Mouse (Mus musculus) forebrain, postnatal 0 days (tissue): ENCODE results near the gene C130050O18Rik. TPM values are rescaled to one million over a fixed set of nuclear protein-coding genes. Genes with fewer than 3 reads are reported as not detected.
A peak's percentile ranks its signal among the peaks of the same experiment; 100 is the strongest.

Source experiments
- ATAC-seq: fragments of 200-750 bp; cut with Nextera tagmentation; 2 replicates; pipeline ENCODE4 v1.8.0; 2017; ENCODE audit warnings: mild to moderate bottlenecking, moderate library complexity
- DNase-seq: peaks from one replicate; pipeline ENCODE4 v3.0.0-alpha.2; 2015
- H3K27ac ChIP-seq: fragments of 300-500 bp; sonication (generic); 2 replicates; pipeline ENCODE4 v1.5.1; 2014; ENCODE audit warnings: low read depth, mild to moderate bottlenecking, antibody characterized with exemption, low read length, moderate library complexity, mixed read lengths
- H3K27me3 ChIP-seq: fragments of 300-500 bp; sonication (generic); 2 replicates; pipeline ENCODE4 v1.6.1; 2014; ENCODE audit warnings: mild to moderate bottlenecking, low read length, mixed read lengths; ENCODE audit not compliant: insufficient read depth
- H3K36me3 ChIP-seq: fragments of 300-500 bp; sonication (generic); 2 replicates; pipeline ENCODE4 v1.6.1; 2014; ENCODE audit warnings: mild to moderate bottlenecking, moderate library complexity; ENCODE audit not compliant: insufficient read depth
- H3K4me1 ChIP-seq: fragments of 300-500 bp; sonication (generic); 2 replicates; pipeline ENCODE4 v1.6.1; 2014; ENCODE audit warnings: antibody characterized with exemption; ENCODE audit not compliant: insufficient read depth
- H3K4me2 ChIP-seq: fragments of 300-500 bp; sonication (generic); 2 replicates; pipeline ENCODE4 v1.6.1; 2014; ENCODE audit warnings: low read depth, mild to moderate bottlenecking, moderate library complexity
- H3K4me3 ChIP-seq: fragments of 300-500 bp; sonication (generic); 2 replicates; pipeline ENCODE4 v1.5.1; 2014; ENCODE audit warnings: low read depth, low read length, mixed read lengths
- H3K9ac ChIP-seq: fragments of 300-500 bp; sonication (generic); 2 replicates; pipeline ENCODE4 v1.6.1; 2014; ENCODE audit warnings: mild to moderate bottlenecking
- H3K9me3 ChIP-seq: fragments of 300-500 bp; sonication (generic); 2 replicates; pipeline ENCODE4 v1.6.1; 2016; ENCODE audit warnings: low read length
- CTCF ChIP-seq: sonication (generic); IDR thresholded peaks from 2 replicates; pipeline ENCODE4 v1.5.1; 2016; ENCODE audit warnings: antibody characterized with exemption, control low read depth, low read depth
- WGBS: fragments of 180-500 bp; shearing (Covaris S2); extraction: QIAGEN DNeasy Blood & Tissue Kit; methylation state at CpG from one replicate; pipeline ENCODE4 v1.1.7; 2014; 5-methylcytosine and 5-hydroxymethylcytosine counted together
- polyA plus RNA-seq: library from polyadenylated mRNA; unstranded; fragments of >200 nt; fragmentation: Nextera tagmentation; extraction: Ambion mirVana; gene quantifications from 2 replicates; pipeline ENCODE4 v1.2.1, GENCODE M21; 2015
- total RNA-seq: library from RNA; depleted of rRNA; stranded (reverse); fragments of >200 nt; gene quantifications from 2 replicates; pipeline ENCODE4 v1.2.3, GENCODE M21; 2014

The C130050O18Rik gene
- total and polyA plus RNA-seq, 2 experiments from 2014 or later = 0.13 TPM; not detected in 1

DNA sequence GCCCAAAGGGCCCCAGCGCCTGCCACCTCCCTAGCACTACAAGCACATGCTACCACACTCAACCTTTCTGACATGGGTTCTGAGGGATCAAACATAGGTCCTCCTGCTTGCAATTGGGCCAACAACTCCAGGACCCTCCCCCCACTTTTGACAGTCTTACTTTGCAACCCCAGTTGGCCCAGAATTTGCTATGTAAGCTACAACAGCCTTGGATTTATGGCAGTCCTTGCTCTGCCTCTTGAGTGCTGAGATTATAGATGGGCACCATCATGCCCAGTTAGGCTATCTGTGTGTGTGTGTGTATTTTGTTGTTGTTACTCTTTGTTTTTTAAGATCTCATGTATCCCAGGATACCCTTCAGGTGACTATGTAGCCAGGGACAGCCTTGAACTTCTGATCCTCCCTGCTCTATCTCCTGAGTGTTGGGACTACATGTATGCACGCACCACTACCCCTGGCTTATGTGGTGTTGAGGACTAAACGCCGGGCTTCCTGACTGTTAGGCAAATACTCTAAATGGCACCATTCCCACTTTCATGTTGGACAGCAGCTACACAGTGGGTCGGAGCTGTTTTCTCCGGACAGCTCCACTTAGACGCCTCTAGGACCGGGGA, 25.2 kb upstream of the C130050O18Rik start:
- 17% methylated on average over 8 of the region's 8 CpGs for WGBS
- Histone ChIP-seq H3K9ac (peak overlapping the region; percentile 64), H3K27ac (peak overlapping the region; percentile 36; the same call in 1 of the 2 replicates), H3K4me1 (no peaks in the 10 kb centered on the region; the same call in 1 of the 2 replicates), H3K4me2 (peak overlapping the region; percentile 98), H3K27me3 (no peaks in the 10 kb centered on the region), H3K4me3 (peak overlapping the region; percentile 54), H3K9me3 (no peaks in the 10 kb centered on the region), H3K36me3 (no peaks in the 10 kb centered on the region)
- DNase-seq (no peak), ATAC-seq (no peak)
- no peak for TF ChIP-seq CTCF

DNA sequence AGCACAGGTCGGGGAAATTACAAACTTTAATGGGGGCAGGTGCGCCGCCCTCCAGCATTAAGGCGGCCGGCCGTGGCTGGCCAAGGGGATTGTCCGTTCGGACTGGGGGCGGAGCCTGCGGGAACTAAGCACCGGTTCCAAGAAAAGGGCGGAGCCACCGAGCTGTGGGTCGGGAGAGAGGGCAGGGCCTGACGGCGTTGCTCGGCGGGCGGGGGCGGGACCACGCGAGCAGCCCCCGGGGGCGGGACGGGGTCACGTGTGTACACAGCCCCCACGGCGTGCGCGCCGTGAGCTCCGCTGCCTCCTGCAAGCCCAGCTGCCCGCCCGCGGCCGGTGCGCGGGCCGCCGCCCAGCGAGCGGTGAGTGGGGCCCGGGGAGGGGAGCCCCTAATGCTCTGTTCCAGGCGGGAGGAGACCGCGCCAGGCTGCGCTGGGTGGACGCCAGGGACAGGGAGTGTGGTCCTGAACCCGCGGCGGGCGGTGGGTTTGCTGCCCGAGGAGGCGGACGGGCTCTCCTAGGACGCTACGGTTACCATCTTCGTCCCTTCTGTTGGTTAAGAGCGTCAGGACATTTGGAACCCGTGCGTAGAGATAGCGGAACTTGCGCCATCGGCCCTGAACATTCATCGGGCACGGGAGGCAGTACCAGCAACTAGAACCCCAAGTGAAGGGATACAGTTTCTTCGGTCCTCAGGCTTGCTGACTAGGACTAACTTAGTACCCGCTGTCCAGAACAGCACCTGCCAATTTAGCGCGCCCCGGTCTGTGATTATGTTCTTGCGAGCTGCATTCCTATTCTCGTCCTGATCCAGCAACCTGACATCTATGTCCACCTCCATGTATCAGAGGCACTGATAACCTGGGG, 24.5 kb upstream of the C130050O18Rik start:
- TF ChIP-seq CTCF = no peak
- DNase-seq (peak; percentile 78), ATAC-seq (peak; percentile 72)
- 1% methylated on average over 70 of the region's 73 CpGs for WGBS
- H3K27ac ChIP-seq = peak overlapping the region; percentile 36; the same call in 1 of the 2 replicates
- H3K9ac ChIP-seq = peak overlapping the region; percentile 64
- H3K4me3 ChIP-seq = peak overlapping the region; percentile 54
- no peaks in the 10 kb centered on the region for H3K27me3 ChIP-seq
- no peaks in the 10 kb centered on the region for H3K9me3 ChIP-seq
- H3K36me3 ChIP-seq = no peaks in the 10 kb centered on the region
- peak overlapping the region; percentile 98 for H3K4me2 ChIP-seq
- H3K4me1 ChIP-seq = no peaks in the 10 kb centered on the region; the same call in 1 of the 2 replicates

DNA sequence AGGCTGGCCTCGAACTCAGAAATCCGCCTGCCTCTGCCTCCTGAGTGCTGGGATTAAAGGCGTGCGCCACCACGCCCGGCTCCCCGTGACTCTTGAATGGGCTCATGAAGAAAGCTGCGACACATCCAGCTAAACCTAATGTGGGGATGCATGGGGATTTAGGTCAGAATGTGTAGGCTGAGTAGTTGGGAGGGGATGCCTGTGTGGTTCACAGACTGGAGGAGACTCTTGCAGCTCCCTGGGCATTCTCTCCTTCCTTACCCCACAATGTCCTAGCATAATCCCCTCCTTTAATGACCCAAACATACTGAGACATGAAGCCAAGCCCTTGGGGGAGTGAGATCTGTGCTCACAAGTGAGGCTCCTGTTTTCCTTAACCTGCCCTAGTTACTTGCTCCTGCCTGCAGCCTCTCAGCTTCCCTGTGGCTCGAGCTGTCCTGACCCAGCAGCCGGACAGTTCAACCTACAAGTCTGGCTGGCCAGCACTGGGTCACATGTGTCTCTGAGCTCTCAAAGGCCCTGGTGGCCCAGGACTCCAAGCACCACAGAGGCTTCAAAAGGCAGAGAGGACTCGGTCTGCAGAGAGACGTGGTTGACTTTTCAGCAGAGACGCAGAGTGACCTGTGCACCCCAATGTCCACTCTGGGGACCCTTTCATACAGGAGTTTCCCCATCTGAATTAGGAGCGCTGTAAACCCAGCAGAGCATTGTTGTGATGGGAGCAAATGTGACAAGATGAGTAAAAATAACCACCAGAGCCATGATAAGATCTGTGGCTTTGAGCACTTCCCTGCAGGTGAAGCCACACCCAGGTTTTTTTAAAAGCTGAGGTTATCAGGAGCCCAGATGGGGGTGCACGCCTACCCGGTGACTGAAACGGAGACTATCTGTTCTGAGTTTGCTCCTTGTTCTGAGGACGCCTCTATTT, 23.2 kb upstream of the C130050O18Rik start:
- Histone ChIP-seq H3K9ac (no peak overlapping the region), H3K9me3 (no peaks in the 10 kb centered on the region), H3K4me2 (no peak overlapping the region), H3K27ac (no peak overlapping the region), H3K4me1 (no peaks in the 10 kb centered on the region; the same call in 1 of the 2 replicates), H3K4me3 (no peak overlapping the region), H3K27me3 (no peaks in the 10 kb centered on the region), H3K36me3 (no peaks in the 10 kb centered on the region)
- ATAC-seq (no peak), DNase-seq (no peak)
- WGBS = 83% methylated on average over 18 of the region's 18 CpGs
- TF ChIP-seq CTCF = no peak

DNA sequence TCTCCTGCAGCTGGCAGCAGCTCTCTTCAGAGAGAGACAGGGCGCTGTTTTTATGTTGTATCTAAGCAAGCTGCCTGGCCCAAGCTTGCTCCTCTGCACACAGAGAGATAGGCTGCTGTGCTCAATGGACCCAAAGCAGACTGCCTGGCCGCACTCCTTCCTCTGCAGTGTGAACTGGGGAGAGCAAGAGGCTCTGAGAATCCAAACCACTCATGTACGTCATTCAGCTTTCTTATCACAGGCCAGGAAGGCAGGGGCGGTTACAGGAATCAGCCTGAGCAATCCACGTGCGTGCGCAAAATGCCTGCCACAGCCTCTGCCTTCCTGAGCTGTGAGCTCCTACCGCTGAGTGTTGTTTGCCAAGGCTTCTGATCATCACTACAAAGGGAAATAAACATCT, 22.3 kb upstream of the C130050O18Rik start:
- no peak for DNase-seq
- peak overlapping the region; percentile 21; the same call in 1 of the 2 replicates for H3K27ac ChIP-seq
- no peak overlapping the region for H3K4me2 ChIP-seq
- H3K27me3 ChIP-seq = no peaks in the 10 kb centered on the region
- no peak overlapping the region for H3K9ac ChIP-seq
- no peak for ATAC-seq
- no peak overlapping the region for H3K4me3 ChIP-seq
- 71% methylated on average over 8 of the region's 8 CpGs for WGBS
- H3K9me3 ChIP-seq = no peaks in the 10 kb centered on the region
- H3K36me3 ChIP-seq = no peaks in the 10 kb centered on the region
- no peaks in the 10 kb centered on the region; the same call in 1 of the 2 replicates for H3K4me1 ChIP-seq
- TF ChIP-seq CTCF = no peak

DNA sequence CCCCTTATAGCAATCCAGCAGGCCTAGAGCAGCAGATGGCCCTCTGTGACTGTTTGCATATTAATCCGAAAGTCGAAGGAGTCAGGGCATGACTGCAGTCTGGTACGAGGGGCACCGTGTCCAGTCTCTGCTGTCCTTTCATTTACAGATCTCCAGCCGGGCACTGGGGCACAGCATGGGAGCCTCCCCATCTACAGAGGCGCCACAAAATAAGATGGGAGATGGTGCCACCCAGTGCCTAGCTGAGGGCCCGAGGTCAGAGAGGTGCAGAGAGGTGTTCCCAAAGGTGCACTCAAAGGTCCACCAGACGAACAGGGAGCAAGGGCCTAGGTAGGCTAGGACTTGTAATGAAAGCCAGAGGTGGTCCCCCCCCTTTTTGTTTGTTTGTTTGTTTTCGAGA, 21.8 kb upstream of the C130050O18Rik start:
- peak overlapping the region; percentile 21; the same call in 1 of the 2 replicates for H3K27ac ChIP-seq
- no peak overlapping the region for H3K4me3 ChIP-seq
- no peaks in the 10 kb centered on the region for H3K36me3 ChIP-seq
- no peaks in the 10 kb centered on the region for H3K27me3 ChIP-seq
- TF ChIP-seq CTCF = no peak
- DNase-seq (no peak), ATAC-seq (no peak)
- H3K9me3 ChIP-seq = no peaks in the 10 kb centered on the region
- H3K4me2 ChIP-seq = no peak overlapping the region
- 77% methylated on average over 9 of the region's 9 CpGs for WGBS
- no peak overlapping the region for H3K9ac ChIP-seq
- no peaks in the 10 kb centered on the region; the same call in 1 of the 2 replicates for H3K4me1 ChIP-seq

DNA sequence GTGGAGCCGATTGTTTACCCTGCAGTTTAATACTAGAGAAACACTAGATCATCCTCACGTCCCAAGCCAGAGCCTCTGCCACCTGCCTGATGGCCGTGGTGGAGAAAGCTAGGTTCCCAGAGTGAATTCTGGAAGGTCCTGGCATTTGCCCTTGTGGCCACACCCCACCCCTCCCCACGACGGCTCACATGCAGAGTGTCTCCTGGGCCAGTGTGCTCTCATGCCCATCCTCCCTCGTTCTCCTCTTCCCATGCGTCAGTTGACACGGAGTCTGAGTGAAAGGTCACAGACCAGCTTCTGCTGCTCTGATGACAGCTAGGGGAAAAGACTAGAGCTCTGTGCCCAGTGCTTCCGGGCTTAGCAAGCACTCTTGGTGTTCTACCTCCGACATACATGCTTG, 20.5 kb upstream of the C130050O18Rik start:
- H3K4me2 ChIP-seq = no peak overlapping the region
- no peak overlapping the region for H3K9ac ChIP-seq
- ATAC-seq (no peak), DNase-seq (no peak)
- no peaks in the 10 kb centered on the region for H3K36me3 ChIP-seq
- no peaks in the 10 kb centered on the region for H3K9me3 ChIP-seq
- WGBS = 83% methylated on average over 10 of the region's 10 CpGs
- TF ChIP-seq CTCF = no peak
- peaks cover 4% of the 10 kb centered on the region; the same call in 1 of the 2 replicates for H3K4me1 ChIP-seq
- no peak overlapping the region for H3K27ac ChIP-seq
- H3K27me3 ChIP-seq = no peaks in the 10 kb centered on the region
- H3K4me3 ChIP-seq = no peak overlapping the region
